Mouse (Mus musculus): ENCODE data around the gene Slfn5.

- TF ChIP-seq CTCF (IDR thresholded peaks at IDR 0.05; ENCODE audit: control insufficient read depth, insufficient read depth, insufficient read length) (no peak), MAX (IDR thresholded peaks at IDR 0.05) (no peak), FOSL1 (IDR thresholded peaks at IDR 0.05; ENCODE audit: insufficient read depth, low read length, poor library complexity, severe bottlenecking) (no peak), USF1 (IDR thresholded peaks at IDR 0.05; ENCODE audit: low read depth) (no peak), MYOG (IDR thresholded peaks at IDR 0.05; ENCODE audit: control insufficient read depth, extremely low read depth, insufficient read length) (no peak), CEBPB (IDR thresholded peaks at IDR 0.05; ENCODE audit: low read depth) (no peak)
Observed at GRCm38 (mm10) chr11:82962215-82962614, 11.1 kb downstream of the Slfn5 start.
